Mouse (Mus musculus): Measurements from ENCODE around the gene Pdxdc1.
"Not testable (repeated sequence)": the region's sequence is repeated elsewhere in the genome, so short reads cannot be mapped to it uniquely, and the experiment has no call there.

Pdxdc1 gene

DNA sequence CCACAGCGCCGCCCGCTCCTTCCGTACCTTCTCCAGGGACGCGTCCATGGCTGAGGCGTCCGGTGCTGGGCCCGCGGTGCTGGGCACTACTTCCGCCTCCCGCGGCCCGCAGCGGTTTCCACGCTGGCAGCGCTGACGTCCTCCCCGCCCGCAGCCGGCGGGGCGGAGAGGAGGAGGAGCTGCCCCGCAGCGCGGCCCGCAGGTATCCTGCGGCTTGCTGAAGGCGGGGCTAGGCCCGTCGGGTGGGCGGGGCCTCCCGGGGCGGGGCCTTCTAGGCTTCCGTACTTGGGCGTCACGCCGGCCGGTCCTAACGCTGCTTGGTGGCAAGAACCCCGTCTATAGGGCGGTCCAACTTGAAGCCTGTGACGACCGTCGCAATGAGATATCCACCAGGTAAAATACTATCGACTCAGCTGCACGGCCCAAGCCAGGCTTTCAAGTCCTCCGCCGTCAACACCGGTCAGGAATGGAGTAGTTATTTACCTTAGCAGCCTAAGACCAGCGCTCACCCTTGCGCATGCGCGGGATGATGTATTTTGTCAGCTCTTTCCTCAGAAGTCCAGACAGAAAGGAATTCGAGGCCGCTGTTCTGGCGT lies at the start of gene Pdxdc1, which contains the start of gene Mpv17l:
TSS of gene Pdxdc1 (minus strand) at position 244 of the 596 bp plus-strand sequence.
TSS of gene Mpv17l (plus strand) at position 274 of the 596 bp plus-strand sequence.
- DNase-seq (ENCODE audit: low spot score): peak; percentile 95

GRCm38 (mm10) chr16:13951245-13951644 lies 48.3 kb upstream of the Pdxdc1 start:
- no peak for DNase-seq (ENCODE audit: low spot score)

DNA sequence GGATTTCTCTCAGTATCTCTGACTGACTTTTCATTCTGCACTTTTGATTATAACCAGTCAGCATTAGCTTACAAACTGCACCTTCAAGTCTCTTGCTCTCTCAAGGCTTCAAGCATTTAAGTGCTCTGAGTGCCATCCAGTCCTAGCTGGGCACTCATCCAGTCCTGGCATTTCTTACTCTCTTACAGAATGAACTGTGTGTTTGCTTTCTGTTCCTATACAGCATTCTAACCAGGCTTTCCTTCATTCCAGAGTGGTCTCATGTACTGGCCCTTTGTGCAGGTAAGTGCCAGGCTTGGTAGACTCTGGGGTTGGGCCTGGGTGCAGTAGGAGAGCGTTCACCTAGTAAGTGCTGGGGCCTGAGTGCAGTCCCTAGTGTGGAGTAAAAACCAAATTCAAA lies 43.4 kb upstream of the Pdxdc1 start:
- no peak for DNase-seq (ENCODE audit: low spot score)

DNA sequence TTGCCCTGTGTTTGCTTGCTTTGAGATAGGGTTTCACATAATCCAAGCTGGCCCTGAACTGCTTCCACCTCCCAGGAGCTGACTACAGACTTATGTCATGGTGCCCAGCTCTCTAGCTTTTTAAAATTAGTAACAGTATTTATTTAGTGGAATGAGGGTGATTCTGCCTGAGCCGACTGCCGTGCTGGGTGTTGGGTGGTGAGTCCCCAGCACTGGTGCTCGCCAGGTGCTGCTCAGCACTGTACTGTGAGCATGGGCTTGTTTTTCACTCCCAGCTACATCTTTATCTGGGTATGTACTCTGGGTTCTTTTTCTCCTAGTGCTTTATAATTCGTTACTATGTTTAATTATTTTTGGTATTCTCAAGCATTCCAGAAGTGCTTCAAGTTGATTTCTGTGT lies 42.2 kb upstream of the Pdxdc1 start:
- no peak for DNase-seq (ENCODE audit: low spot score)

DNA sequence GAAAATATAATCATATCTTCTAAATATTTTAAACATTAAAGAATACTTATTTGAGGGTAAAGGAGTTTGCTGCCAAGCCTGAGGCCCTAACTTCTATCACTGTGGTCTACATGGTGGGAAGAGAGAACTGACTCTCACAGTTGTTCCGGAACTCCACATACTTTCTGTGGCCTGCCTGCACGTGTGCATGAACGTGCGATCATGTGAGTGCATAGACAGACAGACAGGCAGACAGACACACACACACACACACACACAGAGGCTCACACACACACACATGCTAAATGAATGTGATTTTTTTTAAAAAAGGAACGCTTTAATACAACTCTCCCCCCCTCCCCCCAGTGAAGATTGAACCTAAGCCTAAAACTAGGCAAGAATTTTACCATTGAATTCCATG lies 41.8 kb upstream of the Pdxdc1 start:
- DNase-seq (ENCODE audit: low spot score): no peak

- DNase-seq (ENCODE audit: low spot score): no peak
Measured at GRCm38 (mm10) chr16:13944178-13944577, 41.2 kb upstream of the Pdxdc1 start.

DNA sequence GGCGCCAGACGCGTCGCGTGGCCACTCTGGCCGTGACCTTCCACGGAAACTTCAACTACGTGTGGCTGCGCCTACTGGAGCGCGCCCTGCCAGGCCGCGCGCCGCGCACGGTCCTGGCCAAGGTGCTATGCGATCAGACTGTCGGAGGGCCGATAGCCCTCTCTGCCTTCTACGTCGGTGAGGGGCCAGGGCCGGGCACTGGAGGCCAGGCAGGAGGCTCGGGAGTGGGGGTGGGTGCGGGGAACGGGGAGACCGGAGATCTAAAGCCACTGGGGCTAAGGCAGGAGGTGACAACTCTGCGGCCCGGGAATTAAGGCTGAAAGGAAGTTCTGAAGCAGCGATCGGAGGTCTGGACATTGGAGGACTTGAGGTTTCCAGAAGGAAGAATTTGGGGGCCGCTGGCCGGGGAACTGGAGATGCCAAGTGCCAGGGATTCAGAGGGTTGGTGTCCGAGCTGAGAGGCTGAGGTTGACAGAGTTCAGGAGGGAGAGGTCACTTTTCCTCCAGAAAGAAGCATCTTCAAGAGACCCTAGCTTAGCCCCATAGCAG lies 38.0 kb upstream of the Pdxdc1 start:
- no peak for DNase-seq (ENCODE audit: low spot score)

GRCm38 (mm10) chr16:13940139-13940846 lies 37.4 kb upstream of the Pdxdc1 start:
- DNase-seq (ENCODE audit: low spot score): peak; percentile 75

DNA sequence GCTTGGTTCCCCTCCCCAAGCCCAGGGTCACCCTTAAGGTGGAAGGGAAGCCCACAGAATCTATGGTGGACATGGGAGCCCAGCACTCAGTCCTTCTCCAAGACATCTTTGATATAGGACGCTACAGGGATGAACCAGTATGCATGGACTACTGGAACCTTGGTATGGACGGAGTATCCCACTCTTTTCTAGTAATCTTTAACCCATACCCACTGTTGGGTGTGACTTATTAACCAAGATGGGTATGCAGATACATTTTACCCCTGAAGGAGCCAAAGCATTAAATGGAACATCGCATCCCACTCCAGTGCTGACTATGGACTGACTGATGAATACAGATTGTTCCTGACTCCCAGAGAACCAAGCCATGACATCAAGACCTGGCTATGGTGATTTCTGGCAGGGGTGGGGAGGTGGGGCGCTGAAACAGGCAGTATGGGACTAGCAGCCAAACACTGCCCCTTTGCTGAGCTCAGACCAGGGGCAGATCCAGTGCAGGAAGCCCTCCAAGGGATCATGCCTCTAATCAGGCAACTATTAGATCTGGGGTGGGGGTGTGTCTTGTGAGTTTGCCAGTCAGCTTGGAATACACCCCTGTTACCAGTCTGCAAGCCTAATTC lies 24.6 kb upstream of the Pdxdc1 start:
- no peak for DNase-seq (ENCODE audit: low spot score)

DNA sequence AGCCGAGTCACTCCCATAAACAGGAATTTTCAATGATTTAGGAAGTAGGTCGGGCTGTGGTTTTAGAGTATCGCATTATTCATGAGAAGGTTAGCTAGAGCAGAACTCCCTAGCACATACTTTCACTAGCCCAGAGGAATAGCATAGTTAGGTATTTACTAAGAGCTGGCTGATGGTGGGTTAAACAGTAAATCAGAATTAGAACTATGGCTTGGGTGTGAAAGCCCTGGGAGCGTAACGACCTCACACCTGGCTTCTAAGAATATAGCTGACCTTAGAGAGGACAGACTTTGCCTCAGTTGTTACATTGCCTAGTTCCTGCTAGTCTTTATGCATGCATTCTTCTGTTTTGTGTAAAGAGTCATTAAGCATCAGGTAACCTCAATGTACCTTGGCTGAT lies 20.0 kb upstream of the Pdxdc1 start:
- not testable (repeated sequence) for DNase-seq (ENCODE audit: low spot score)

GRCm38 (mm10) chr16:13922499-13922898 lies 19.6 kb upstream of the Pdxdc1 start:
- not testable (repeated sequence) for DNase-seq (ENCODE audit: low spot score)

- no peak for DNase-seq (ENCODE audit: low spot score)
Measured at GRCm38 (mm10) chr16:13921781-13922180, 18.9 kb upstream of the Pdxdc1 start.

GRCm38 (mm10) chr16:13921063-13921462 lies 18.1 kb upstream of the Pdxdc1 start:
- no peak for DNase-seq (ENCODE audit: low spot score)

- DNase-seq (ENCODE audit: low spot score): no peak
Measured at GRCm38 (mm10) chr16:13920093-13920492, 17.2 kb upstream of the Pdxdc1 start.

DNA sequence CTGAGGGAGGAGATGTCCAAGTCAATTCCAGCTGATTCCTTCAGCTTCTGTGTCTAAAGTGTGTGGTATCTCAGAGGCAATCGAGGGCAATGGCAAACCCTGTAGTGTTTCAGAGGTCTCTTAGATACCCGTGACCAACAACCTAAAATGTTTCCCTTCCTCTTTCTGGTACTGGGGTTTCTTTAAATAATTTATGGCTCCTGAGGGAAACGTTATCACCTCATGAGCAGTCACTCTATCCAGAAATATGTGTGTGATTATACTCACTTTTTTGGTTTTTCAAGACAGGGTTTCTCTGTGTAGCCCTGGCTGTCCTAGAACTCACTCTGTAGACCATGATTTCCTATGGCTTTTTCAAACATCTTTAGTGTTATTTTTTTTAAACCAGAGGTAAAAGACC lies 4.4 kb upstream of the Pdxdc1 start:
- DNase-seq (ENCODE audit: low spot score): no peak

GRCm38 (mm10) chr16:13903488-13903887 lies 557 bp upstream of the Pdxdc1 start:
- peak; percentile 92 for DNase-seq (ENCODE audit: low spot score)

DNA sequence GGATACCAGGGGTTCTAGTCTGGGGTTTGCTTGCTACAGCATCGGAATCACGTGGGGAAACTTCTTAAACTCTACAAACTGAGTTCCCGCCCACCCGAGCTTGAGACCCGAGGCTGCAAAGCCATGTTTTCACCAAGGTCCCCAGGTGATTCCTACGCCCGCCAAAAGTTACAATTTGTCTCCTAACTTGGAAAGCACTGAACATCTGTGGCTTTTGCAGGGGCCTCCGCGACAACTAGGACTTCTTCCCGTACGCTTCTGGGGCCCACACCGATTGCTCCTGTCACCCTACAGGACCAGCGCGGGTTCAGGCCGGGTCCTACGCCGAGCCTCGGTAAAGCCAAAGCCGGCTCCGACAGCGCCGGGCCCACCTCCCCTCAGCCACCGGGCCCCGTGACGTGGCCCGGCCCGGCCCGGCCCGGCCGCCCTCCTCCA lies 517 bp downstream of the Pdxdc1 start:
- DNase-seq (ENCODE audit: low spot score): peak; percentile 58

DNA sequence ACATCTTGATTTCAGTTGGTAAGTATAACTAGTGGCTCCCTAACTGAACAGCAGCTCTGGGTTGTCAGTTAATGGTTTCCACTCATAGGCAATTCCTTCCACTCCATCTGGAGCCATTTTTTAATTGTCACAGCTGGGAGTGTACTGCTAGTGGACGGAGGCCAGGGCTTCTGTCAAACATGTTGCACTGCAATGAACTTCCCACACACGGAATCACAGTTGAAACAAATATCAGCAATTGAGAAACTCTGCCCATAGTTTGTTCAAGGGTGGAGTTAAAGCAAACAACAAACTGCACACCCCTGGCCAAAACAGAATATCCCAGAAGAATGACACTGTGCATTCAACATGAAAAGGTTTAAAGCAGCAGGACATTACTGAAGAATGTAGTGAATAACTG lies 4.0 kb downstream of the Pdxdc1 start:
- no peak for DNase-seq (ENCODE audit: low spot score)

GRCm38 (mm10) chr16:13896357-13896756 lies 6.6 kb downstream of the Pdxdc1 start:
- DNase-seq (ENCODE audit: low spot score): no peak

DNA sequence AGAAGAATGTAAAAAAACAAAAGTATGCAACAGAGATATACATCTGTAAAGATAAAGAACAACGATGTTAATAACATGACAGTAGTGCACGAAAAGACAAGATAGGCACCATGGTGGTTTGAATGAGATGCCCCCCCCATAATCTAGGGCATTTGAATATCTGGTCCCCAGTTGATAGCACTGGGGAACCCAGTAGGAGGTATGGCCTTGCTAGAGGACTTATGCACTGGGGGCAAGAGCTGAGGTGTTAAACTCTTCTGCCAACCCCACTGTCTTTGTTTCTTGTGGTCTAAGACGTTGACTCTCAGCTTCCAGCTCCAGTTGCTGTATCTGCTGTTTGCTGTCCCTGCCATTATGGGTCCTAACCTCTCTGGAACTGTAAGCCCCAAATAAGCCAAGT lies 7.2 kb downstream of the Pdxdc1 start:
- DNase-seq (ENCODE audit: low spot score): no peak

GRCm38 (mm10) chr16:13894097-13894496 lies 8.8 kb downstream of the Pdxdc1 start:
- DNase-seq (ENCODE audit: low spot score): no peak

DNA sequence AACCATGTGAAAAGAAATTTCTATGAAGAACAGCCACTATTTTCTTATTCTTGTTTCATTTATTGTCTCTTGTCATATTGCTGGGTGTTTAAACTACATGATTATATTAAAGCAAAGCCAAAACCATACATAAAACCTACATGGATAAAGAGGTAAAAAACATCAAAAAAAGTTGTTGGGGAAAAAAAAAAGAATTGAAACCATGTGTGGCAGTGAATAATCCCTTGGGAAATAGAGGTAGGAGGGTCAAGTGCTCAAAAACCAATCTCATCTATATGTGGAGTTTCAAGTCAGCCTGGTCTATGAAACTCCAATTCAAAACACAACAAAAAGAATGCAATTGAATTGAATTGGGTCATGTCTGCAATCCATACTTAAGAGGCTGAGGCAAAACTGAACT lies 10.1 kb downstream of the Pdxdc1 start:
- no peak for DNase-seq (ENCODE audit: low spot score)

- DNase-seq (ENCODE audit: low spot score): no peak
Measured at GRCm38 (mm10) chr16:13890449-13890848, 12.5 kb downstream of the Pdxdc1 start.

Data from embryo, embryonic 10.5 days (tissue).